Mouse (Mus musculus): ENCODE results near the gene Whrn.
A peak's percentile ranks its signal among the peaks of the same experiment; 100 is the strongest.

Gene Whrn

GRCm38 (mm10) chr4:63405683-63406082, 90.1 kb downstream of the Whrn start:
- no peak for DNase-seq (ENCODE audit: low spot score)

GRCm38 (mm10) chr4:63405051-63405450, 90.7 kb downstream of the Whrn start:
- no peak for DNase-seq (ENCODE audit: low spot score)

GRCm38 (mm10) chr4:63404205-63404604, 91.6 kb downstream of the Whrn start:
- DNase-seq (ENCODE audit: low spot score), result no peak

- DNase-seq (ENCODE audit: low spot score), result peak; percentile 88
These were observed 92.5 kb downstream of the Whrn start, which contains the start of gene Akna for GRCm38 (mm10) chr4:63403040-63403959. Gene Akna, minus strand, starts transcription at chr4:63403354.

DNA sequence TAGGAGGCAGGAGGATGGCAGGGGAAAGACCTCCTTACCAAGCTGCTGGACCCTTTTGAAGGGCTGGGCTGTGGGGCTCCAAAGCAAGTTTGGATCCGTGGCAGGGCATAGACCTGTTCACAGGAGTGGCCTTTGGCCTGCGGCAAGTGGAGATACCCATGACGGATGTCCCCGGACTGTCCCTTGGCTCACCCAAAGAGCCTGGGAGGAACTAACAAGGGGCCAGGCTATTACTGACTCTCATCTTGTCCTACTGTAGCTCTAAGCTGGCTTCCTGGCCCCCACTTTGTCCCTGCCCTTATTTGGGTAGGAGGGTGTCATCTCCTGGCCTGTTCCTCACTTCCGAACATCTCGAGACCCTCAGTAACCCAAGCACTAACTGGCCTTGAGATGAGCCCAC, 93.2 kb downstream of the Whrn start:
- no peak for DNase-seq (ENCODE audit: low spot score)

- DNase-seq (ENCODE audit: low spot score), result no peak
These were observed 93.7 kb downstream of the Whrn start for GRCm38 (mm10) chr4:63402056-63402455.

- no peak for DNase-seq (ENCODE audit: low spot score)
These were observed 94.2 kb downstream of the Whrn start for GRCm38 (mm10) chr4:63401620-63402019.

- no peak for DNase-seq (ENCODE audit: low spot score)
These were observed 95.1 kb downstream of the Whrn start for GRCm38 (mm10) chr4:63400541-63401306.

GRCm38 (mm10) chr4:63399691-63400270, 96.0 kb downstream of the Whrn start:
- DNase-seq (ENCODE audit: low spot score), result no peak

DNA sequence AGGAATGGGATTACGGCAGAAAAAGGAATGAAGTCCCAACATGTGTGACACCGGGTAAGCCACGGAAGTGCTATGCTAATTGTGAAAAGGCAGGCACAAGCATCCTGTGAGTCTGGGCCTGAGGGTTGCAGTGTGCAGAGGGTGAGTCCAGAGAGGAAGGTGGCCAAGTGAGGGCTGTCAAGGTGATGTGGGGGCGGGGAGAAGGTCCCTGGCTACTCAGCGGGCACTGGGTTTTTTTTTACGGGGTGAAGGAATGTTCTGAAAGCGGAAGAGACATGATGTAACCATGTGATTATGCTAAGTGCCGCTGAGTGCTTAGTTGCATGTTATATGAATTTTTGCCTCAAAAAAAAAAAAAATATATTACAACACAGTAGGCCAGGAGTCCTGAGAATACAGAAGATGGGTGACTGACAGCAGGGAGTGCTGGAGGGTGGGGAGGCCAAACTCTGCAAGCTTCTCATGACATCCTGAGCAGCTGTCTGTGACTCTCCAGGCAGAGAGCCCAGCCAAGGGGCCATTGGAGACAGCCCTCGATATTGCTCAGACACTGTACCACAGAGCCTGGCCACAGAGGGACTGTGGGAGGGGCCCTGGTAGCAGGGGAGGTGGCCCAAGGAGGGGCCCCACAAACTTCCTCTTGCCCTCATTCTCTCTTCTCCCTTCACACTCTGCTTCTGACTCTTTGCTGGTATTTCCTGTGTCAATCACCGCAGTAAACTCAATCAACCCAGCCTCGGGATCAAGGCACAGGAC, 96.8 kb downstream of the Whrn start:
- DNase-seq (ENCODE audit: low spot score), result no peak

- DNase-seq (ENCODE audit: low spot score), result no peak
These were observed 97.7 kb downstream of the Whrn start for GRCm38 (mm10) chr4:63397981-63398537.

GRCm38 (mm10) chr4:63391322-63391721, 104.5 kb downstream of the Whrn start:
- no peak for DNase-seq (ENCODE audit: low spot score)

DNA sequence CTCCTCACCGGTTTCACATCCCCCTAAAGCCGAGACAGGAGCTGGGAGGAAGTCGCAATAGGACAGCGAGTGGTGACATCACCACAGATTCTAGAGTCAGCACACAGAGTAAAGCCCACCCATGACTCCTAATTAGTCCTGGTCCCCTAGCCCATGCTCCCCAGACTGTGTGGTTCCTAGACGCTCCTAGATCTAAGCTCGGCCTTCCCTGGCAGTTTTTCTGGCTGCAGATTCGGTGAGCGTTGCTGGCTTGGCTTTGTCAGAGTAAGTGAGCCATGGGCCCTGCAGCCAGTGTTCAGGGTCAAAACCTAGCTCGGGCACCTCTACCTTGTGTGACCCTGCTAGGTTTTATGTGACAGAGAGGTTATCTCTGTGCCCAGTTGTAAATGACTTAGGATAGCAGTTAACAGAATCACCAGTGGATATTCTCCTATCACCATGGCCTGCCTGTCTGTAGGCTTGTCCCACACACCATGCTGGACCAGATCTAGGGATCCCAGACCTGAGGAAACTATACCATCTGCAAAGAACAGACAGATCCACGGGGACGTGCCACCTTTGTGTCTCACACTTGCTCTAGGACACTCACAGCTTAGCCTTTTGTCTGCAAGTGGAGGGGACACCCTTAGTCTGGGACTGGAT, 105.8 kb downstream of the Whrn start:
- DNase-seq (ENCODE audit: low spot score), result no peak

- no peak for DNase-seq (ENCODE audit: low spot score)
These were observed 106.5 kb downstream of the Whrn start for GRCm38 (mm10) chr4:63389121-63389886.

GRCm38 (mm10) chr4:63388029-63388428, 107.8 kb downstream of the Whrn start:
- DNase-seq (ENCODE audit: low spot score), result no peak

GRCm38 (mm10) chr4:63385784-63386183, 110.0 kb downstream of the Whrn start:
- no peak for DNase-seq (ENCODE audit: low spot score)

- no peak for DNase-seq (ENCODE audit: low spot score)
These were observed 110.5 kb downstream of the Whrn start for GRCm38 (mm10) chr4:63385253-63385652.

- DNase-seq (ENCODE audit: low spot score), result no peak
These were observed 111.5 kb downstream of the Whrn start for GRCm38 (mm10) chr4:63384262-63384661.

GRCm38 (mm10) chr4:63383474-63383873, 112.3 kb downstream of the Whrn start:
- no peak for DNase-seq (ENCODE audit: low spot score)

DNA sequence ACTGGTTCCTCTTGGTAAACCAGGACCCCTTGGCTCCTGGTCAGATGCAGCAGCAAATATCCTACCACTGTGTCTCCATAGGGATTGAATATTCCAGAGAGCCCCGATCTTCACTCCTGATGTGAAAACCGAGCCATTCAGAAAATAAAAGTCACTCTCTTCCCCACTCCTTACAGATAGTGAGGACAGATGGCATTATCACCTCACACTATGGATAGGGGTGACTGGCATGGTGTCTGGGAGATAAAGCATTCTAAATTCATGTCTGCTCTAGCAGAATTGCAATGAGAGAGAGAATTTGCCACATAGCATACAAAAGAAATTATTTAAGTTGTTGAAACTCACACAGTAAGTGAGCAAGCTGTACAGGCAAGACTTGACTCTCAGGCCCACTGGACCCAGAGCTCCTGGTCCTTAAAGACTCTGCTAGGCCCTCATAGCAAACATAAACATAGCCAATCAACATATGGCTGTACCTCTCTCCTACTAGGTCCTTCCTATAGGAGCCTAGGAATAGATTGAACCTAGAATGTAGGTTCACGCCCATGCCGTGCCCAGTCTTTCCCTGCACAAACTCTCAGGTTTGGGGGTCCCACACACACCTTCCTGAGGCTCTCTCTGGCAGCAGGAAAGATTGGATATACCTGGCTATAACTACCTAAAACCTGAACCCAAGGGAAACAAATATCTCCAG, 113.0 kb downstream of the Whrn start:
- DNase-seq (ENCODE audit: low spot score), result no peak
